Mouse (Mus musculus): ENCODE measurements around the gene Prss34.

GRCm38 (mm10) chr17:25345462-25345861 is 47.3 kb downstream of the Prss34 start, which contains the start of gene Tpsab1:
- TF ChIP-seq POLR2A (IDR thresholded peaks at IDR 0.05; ENCODE audit: extremely low read depth, insufficient read depth, low read length) = no peak
- TF ChIP-seq CTCF (IDR thresholded peaks at IDR 0.05; ENCODE audit: low read depth, low read length) = no peak
